Mouse (Mus musculus) heart, adult 2 months (tissue): ENCODE results near the gene Chn2.

ENCODE experiments used
- CTCF ChIP-seq: fragments of 200-600 bp; IDR thresholded peaks from 2 replicates; pipeline ENCODE4 v1.8.1; 2022; ENCODE audit warnings: antibody characterized with exemption, mild to moderate bottlenecking, moderate library complexity
- POLR2A ChIP-seq: fragments of 200-500 bp; IDR thresholded peaks from 2 replicates; pipeline ENCODE4 v1.6.1; 2011; ENCODE audit warnings: mild to moderate bottlenecking, low read depth, low read length, control low read depth; ENCODE audit not compliant: insufficient read depth

- TF ChIP-seq CTCF = no peak
- TF ChIP-seq POLR2A = no peak
Observed at GRCm38 (mm10) chr6:54337321-54337720, 298.0 kb downstream of the Chn2 start.
